Mouse (Mus musculus): Measurements from ENCODE around the gene AC129217.1.
"Not testable (repeated sequence)": the region's sequence is repeated elsewhere in the genome, so short reads cannot be mapped to it uniquely, and the experiment has no call there.

DNA sequence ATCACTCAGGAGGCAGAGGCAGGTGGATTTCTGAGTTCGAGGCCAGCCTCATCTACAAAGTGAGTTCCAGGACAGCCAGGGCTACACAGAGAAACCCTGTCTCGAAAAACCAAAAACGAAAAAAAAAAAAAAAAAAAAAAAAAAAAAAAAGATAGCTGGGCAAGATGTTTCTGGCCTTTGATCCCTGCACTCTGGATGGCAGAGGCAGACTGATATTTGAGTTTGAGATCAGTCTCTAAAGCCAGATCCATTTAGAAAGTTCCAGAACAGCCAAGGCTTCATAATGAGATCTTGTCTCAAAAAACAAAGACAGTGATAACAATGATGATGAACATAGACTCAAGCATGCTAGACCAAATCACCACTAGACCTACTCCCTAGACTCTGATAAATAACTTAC is 40.8 kb downstream of the AC129217.1 start:
- not testable (repeated sequence) for TF ChIP-seq POLR2A (IDR thresholded peaks at IDR 0.05; ENCODE audit: borderline replicate concordance, extremely low read depth, insufficient read depth, insufficient read length, poor library complexity, severe bottlenecking); CTCF (IDR thresholded peaks at IDR 0.05; ENCODE audit: borderline replicate concordance, extremely low read depth, insufficient read depth, insufficient read length)
